Mouse (Mus musculus): ENCODE data around the gene Rhot1.

GRCm38 (mm10) chr11:80301316-80302045 lies 92.7 kb downstream of the Rhot1 start:
- TF ChIP-seq MYOG (IDR thresholded peaks at IDR 0.05; ENCODE audit: control insufficient read depth in 1 of 3, insufficient read depth in 1 of 3, insufficient read length in 2 of 3, low read depth in 2 of 3) (no peak), POLR2A (IDR thresholded peaks at IDR 0.05; ENCODE audit: insufficient read length, low read depth) (no peak), E2F4 (IDR thresholded peaks at IDR 0.05; ENCODE audit: insufficient read depth) (no peak)

Data from myocyte (in vitro differentiated cells).